Mouse (Mus musculus): ENCODE data around the gene Gm20388. TPM values are rescaled to one million over a fixed set of nuclear protein-coding genes. Genes with fewer than 3 reads are reported as not detected.
A peak's percentile ranks its signal among the peaks of the same experiment; 100 is the strongest.

Gm20388 gene
- polyA plus RNA-seq, 1 experiment: 28.1 TPM

DNA sequence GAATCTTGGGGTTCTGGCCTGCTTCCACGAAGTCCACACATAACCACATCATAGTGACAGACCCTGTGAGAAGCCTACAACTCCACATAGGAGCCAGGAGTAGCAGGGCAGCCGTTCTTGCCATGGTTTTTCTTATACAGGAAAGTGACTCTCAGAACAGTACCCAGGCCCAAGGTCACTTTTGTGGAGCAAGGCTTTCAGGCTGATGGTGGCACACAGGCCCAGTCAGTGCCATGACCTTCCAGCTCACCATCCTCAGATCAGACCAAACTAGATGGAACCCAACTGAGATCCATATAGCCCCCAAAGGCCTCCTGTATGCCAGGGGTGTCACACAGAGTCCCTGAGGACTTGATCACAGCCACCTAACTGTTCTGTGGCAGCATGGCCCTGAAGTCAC is 541.5 kb downstream of the Gm20388 start:
- Histone ChIP-seq H3K27ac (ENCODE audit: insufficient read depth, low read length) (no peak overlapping the region), H3K4me1 (ENCODE audit: control insufficient read depth, insufficient read depth, low read length) (peaks cover 5% of the 10 kb centered on the region), H3K36me3 (ENCODE audit: control insufficient read depth, insufficient read depth, low read length, poor library complexity, severe bottlenecking) (no peaks in the 10 kb centered on the region), H3K27me3 (ENCODE audit: control insufficient read depth, insufficient read depth, low read length, poor library complexity, severe bottlenecking) (no peaks in the 10 kb centered on the region), H3K9ac (ENCODE audit: low read depth, poor library complexity, severe bottlenecking) (no peak overlapping the region), H3K9me3 (replicated peaks; ENCODE audit: control insufficient read depth, insufficient read depth, low read length, poor library complexity, severe bottlenecking) (no peaks in the 10 kb centered on the region), H3K4me3 (ENCODE audit: low read depth, low read length) (no peak overlapping the region)
- no peak for TF ChIP-seq POLR2A (IDR thresholded peaks at IDR 0.05; ENCODE audit: insufficient read depth, low read length)
- TF ChIP-seq CTCF (IDR thresholded peaks at IDR 0.05; ENCODE audit: low read depth, low read length): no peak
- TF ChIP-seq EP300 (IDR thresholded peaks at IDR 0.05; ENCODE audit: insufficient read depth, low read depth, low read length): no peak

DNA sequence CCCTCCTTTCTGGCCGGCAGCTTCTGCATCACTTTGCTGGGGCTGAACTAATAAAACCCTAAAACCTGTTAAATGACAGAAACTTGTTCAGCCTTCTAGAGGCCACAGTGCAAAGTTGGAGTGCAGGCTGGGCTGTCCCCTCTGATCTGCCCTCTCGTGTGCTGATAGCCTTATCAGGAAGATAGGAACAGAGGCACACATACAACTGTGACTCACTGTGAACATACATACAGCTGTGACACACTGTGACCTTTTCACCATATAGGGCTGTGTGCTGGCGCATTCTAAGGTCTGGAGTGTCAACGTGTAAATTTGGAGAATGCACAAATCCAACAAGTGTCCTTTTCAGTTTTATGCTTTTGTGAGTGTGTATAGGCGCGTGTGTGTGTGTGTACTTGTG is 543.8 kb downstream of the Gm20388 start:
- Histone ChIP-seq H3K27me3 (ENCODE audit: control insufficient read depth, insufficient read depth, low read length, poor library complexity, severe bottlenecking) (no peaks in the 10 kb centered on the region), H3K27ac (ENCODE audit: insufficient read depth, low read length) (no peak overlapping the region), H3K36me3 (ENCODE audit: control insufficient read depth, insufficient read depth, low read length, poor library complexity, severe bottlenecking) (no peaks in the 10 kb centered on the region), H3K9me3 (replicated peaks; ENCODE audit: control insufficient read depth, insufficient read depth, low read length, poor library complexity, severe bottlenecking) (no peaks in the 10 kb centered on the region), H3K4me3 (ENCODE audit: low read depth, low read length) (no peak overlapping the region), H3K9ac (ENCODE audit: low read depth, poor library complexity, severe bottlenecking) (no peak overlapping the region), H3K4me1 (ENCODE audit: control insufficient read depth, insufficient read depth, low read length) (peaks cover 5% of the 10 kb centered on the region)
- no peak for TF ChIP-seq POLR2A (IDR thresholded peaks at IDR 0.05; ENCODE audit: insufficient read depth, low read length)
- TF ChIP-seq CTCF (IDR thresholded peaks at IDR 0.05; ENCODE audit: low read depth, low read length): no peak
- TF ChIP-seq EP300 (IDR thresholded peaks at IDR 0.05; ENCODE audit: insufficient read depth, low read depth, low read length): no peak

DNA sequence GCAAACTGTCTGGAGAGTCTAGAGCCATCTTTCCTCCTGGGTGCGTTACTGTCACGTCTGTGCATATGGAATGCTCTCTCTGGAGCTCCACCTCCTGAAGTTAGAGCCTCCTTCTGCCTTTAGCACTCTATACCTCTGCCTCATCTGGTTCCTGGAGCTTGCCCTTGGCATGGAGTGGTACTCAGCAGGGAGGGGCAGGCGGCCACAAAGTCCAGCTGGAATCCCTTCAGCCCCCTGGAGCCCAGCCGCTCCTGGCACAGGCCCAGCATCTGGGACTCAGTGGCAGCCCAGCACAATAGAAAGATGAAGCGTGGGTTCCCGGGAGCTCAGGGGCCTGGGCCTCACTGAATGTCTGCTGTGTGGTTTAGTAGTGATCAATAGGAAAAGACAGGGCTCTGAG is 549.7 kb downstream of the Gm20388 start:
- Histone ChIP-seq H3K27me3 (ENCODE audit: control insufficient read depth, insufficient read depth, low read length, poor library complexity, severe bottlenecking) (no peaks in the 10 kb centered on the region), H3K27ac (ENCODE audit: insufficient read depth, low read length) (no peak overlapping the region)

DNA sequence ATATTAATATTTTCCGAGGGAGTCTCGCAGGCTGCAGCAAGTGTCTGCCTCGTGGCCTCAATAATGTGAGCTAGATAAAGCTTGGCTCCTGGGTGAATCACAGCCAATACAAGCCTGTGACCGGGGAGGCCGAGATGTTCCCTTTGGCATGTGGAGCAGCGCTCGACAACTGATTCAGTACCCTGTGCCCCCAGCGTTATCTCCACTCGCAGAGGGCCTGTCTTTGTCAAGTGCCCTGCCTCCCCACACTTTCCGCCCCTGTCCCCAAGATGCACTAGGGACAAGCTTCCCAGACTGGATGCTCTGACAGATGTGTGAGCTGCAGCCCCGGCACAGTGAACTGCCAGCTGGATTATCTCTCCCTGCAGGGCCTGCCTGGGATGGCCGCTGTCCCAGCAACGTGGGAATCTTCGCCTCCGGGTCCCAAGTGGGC is 551.5 kb downstream of the Gm20388 start:
- H3K27ac ChIP-seq (ENCODE audit: insufficient read depth, low read length): no peak overlapping the region
- H3K27me3 ChIP-seq (ENCODE audit: control insufficient read depth, insufficient read depth, low read length, poor library complexity, severe bottlenecking): no peaks in the 10 kb centered on the region

More for the DNA sequence above, 549.7 kb downstream of the Gm20388 start:
- Histone ChIP-seq H3K9ac (ENCODE audit: low read depth, poor library complexity, severe bottlenecking) (no peak overlapping the region), H3K4me3 (ENCODE audit: low read depth, low read length) (no peak overlapping the region), H3K4me1 (ENCODE audit: control insufficient read depth, insufficient read depth, low read length) (peaks cover 7% of the 10 kb centered on the region), H3K36me3 (ENCODE audit: control insufficient read depth, insufficient read depth, low read length, poor library complexity, severe bottlenecking) (no peaks in the 10 kb centered on the region), H3K9me3 (replicated peaks; ENCODE audit: control insufficient read depth, insufficient read depth, low read length, poor library complexity, severe bottlenecking) (no peaks in the 10 kb centered on the region)
- TF ChIP-seq CTCF (IDR thresholded peaks at IDR 0.05; ENCODE audit: low read depth, low read length) (no peak), POLR2A (IDR thresholded peaks at IDR 0.05; ENCODE audit: insufficient read depth, low read length) (no peak), EP300 (IDR thresholded peaks at IDR 0.05; ENCODE audit: insufficient read depth, low read depth, low read length) (no peak)

DNA sequence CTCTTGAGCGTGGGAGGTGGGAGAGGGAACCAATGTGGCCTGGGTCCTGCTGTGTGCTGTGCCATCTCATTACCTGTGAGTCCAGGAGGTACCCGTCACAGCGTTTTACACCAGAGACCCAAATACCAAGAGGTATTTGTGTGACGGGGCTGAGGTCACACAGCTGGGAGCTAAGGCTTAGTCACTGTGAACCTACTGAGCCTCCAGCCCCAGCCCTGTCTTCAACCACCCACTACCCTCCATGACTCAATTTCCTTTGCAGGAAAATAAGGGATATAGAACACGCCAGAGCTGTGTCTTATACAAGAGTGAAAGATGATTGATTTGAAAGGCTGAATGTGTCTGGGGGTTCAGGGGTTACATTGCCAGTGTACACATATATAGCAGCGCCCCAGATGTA is 552.0 kb downstream of the Gm20388 start:
- TF ChIP-seq CTCF (IDR thresholded peaks at IDR 0.05; ENCODE audit: low read depth, low read length) (no peak), POLR2A (IDR thresholded peaks at IDR 0.05; ENCODE audit: insufficient read depth, low read length) (no peak), EP300 (IDR thresholded peaks at IDR 0.05; ENCODE audit: insufficient read depth, low read depth, low read length) (no peak)
- H3K9me3 ChIP-seq (replicated peaks; ENCODE audit: control insufficient read depth, insufficient read depth, low read length, poor library complexity, severe bottlenecking): no peaks in the 10 kb centered on the region
- H3K4me3 ChIP-seq (ENCODE audit: low read depth, low read length): no peak overlapping the region
- H3K36me3 ChIP-seq (ENCODE audit: control insufficient read depth, insufficient read depth, low read length, poor library complexity, severe bottlenecking): no peaks in the 10 kb centered on the region
- no peak overlapping the region for H3K9ac ChIP-seq (ENCODE audit: low read depth, poor library complexity, severe bottlenecking)
- no peak overlapping the region for H3K27ac ChIP-seq (ENCODE audit: insufficient read depth, low read length)
- peaks cover 3% of the 10 kb centered on the region for H3K4me1 ChIP-seq (ENCODE audit: control insufficient read depth, insufficient read depth, low read length)
- no peaks in the 10 kb centered on the region for H3K27me3 ChIP-seq (ENCODE audit: control insufficient read depth, insufficient read depth, low read length, poor library complexity, severe bottlenecking)

More for the DNA sequence above, 551.5 kb downstream of the Gm20388 start:
- Histone ChIP-seq H3K9ac (ENCODE audit: low read depth, poor library complexity, severe bottlenecking) (0 out of 2 replicates have a peak overlapping the region, but pooled peaks have one; percentile 12), H3K9me3 (replicated peaks; ENCODE audit: control insufficient read depth, insufficient read depth, low read length, poor library complexity, severe bottlenecking) (no peaks in the 10 kb centered on the region), H3K36me3 (ENCODE audit: control insufficient read depth, insufficient read depth, low read length, poor library complexity, severe bottlenecking) (no peaks in the 10 kb centered on the region), H3K4me1 (ENCODE audit: control insufficient read depth, insufficient read depth, low read length) (peaks cover 3% of the 10 kb centered on the region), H3K4me3 (ENCODE audit: low read depth, low read length) (no peak overlapping the region)
- TF ChIP-seq EP300 (IDR thresholded peaks at IDR 0.05; ENCODE audit: insufficient read depth, low read depth, low read length): no peak
- no peak for TF ChIP-seq CTCF (IDR thresholded peaks at IDR 0.05; ENCODE audit: low read depth, low read length)
- TF ChIP-seq POLR2A (IDR thresholded peaks at IDR 0.05; ENCODE audit: insufficient read depth, low read length): no peak

DNA sequence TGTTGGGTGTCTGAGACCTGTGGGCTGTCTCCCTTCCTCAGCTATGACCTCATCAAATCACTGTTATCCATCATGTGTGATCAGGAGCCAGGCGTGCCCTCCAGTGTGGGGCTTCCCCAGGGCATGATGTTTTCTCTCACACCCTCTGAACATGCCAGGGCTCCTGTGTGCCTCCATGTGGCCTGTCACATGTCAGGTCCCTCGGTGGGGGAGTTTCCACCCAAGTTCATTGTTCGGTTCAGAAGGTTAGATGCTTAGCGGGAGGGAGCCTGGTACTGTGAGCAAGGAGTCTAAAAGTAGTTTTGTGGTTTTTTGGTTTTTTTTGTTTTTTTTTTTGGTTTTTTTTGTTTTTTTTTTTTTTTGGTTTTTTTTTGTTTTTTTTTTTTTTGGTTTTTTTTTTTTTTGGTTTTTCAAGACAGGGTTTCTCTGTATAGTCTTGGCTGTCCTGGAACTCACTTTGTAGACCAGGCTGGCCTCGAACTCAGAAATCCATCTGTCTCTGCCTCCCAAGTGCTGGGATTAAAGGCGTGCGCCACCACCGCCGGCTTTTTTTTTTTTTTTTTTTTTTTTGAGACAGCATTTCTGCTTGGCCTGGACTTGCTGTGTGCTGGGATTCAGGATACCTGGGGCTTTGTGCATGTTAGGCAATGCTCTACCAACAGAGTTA is 553.4 kb downstream of the Gm20388 start:
- no peak for TF ChIP-seq CTCF (IDR thresholded peaks at IDR 0.05; ENCODE audit: low read depth, low read length)
- TF ChIP-seq EP300 (IDR thresholded peaks at IDR 0.05; ENCODE audit: insufficient read depth, low read depth, low read length): no peak
- TF ChIP-seq POLR2A (IDR thresholded peaks at IDR 0.05; ENCODE audit: insufficient read depth, low read length): no peak
- no peaks in the 10 kb centered on the region for H3K27me3 ChIP-seq (ENCODE audit: control insufficient read depth, insufficient read depth, low read length, poor library complexity, severe bottlenecking)
- peaks cover 3% of the 10 kb centered on the region for H3K4me1 ChIP-seq (ENCODE audit: control insufficient read depth, insufficient read depth, low read length)

More for the DNA sequence above, 553.4 kb downstream of the Gm20388 start:
- Histone ChIP-seq H3K9me3 (replicated peaks; ENCODE audit: control insufficient read depth, insufficient read depth, low read length, poor library complexity, severe bottlenecking) (no peaks in the 10 kb centered on the region), H3K4me3 (ENCODE audit: low read depth, low read length) (no peak overlapping the region), H3K27ac (ENCODE audit: insufficient read depth, low read length) (no peak overlapping the region), H3K9ac (ENCODE audit: low read depth, poor library complexity, severe bottlenecking) (no peak overlapping the region), H3K36me3 (ENCODE audit: control insufficient read depth, insufficient read depth, low read length, poor library complexity, severe bottlenecking) (no peaks in the 10 kb centered on the region)

Measured in ES-Bruce4 (cell line).